Mouse (Mus musculus) embryonic facial prominence, embryonic 15.5 days (tissue): ENCODE measurements around the gene Olfr640. TPM values are rescaled to one million over a fixed set of nuclear protein-coding genes. Genes with fewer than 3 reads are reported as not detected.

Experiments used
- ATAC-seq: fragments of 200-750 bp; cut with Nextera tagmentation; 2 replicates; pipeline ENCODE4 v1.8.0; 2017; ENCODE audit warnings: low read depth, moderate TSS enrichment; ENCODE audit not compliant: insufficient number of reproducible peaks, low FRiP score, low TSS enrichment
- H3K27ac ChIP-seq: fragments of 300-500 bp; sonication (generic); replicated peaks from 2 replicates; pipeline ENCODE4 v1.5.1; 2015; ENCODE audit warnings: mild to moderate bottlenecking, inconsistent platforms
- H3K27me3 ChIP-seq: fragments of 300-500 bp; sonication (generic); 2 replicates; pipeline ENCODE4 v1.6.1; 2015; ENCODE audit warnings: inconsistent platforms
- H3K36me3 ChIP-seq: fragments of 300-500 bp; sonication (generic); 2 replicates; pipeline ENCODE4 v1.6.1; 2015; ENCODE audit warnings: mild to moderate bottlenecking, inconsistent platforms
- H3K4me1 ChIP-seq: fragments of 300-500 bp; sonication (generic); 2 replicates; pipeline ENCODE4 v1.6.1; 2015; ENCODE audit warnings: inconsistent platforms
- H3K4me2 ChIP-seq: fragments of 300-500 bp; sonication (generic); replicated peaks from 2 replicates; pipeline ENCODE4 v1.6.1; 2015; ENCODE audit warnings: mild to moderate bottlenecking, inconsistent platforms
- H3K4me3 ChIP-seq: fragments of 300-500 bp; sonication (generic); replicated peaks from 2 replicates; pipeline ENCODE4 v1.5.1; 2015; ENCODE audit warnings: mild to moderate bottlenecking, inconsistent platforms
- H3K9ac ChIP-seq: fragments of 300-500 bp; sonication (generic); 2 replicates; pipeline ENCODE4 v1.6.1; 2015; ENCODE audit warnings: inconsistent platforms
- H3K9me3 ChIP-seq: fragments of 300-500 bp; sonication (generic); replicated peaks from 2 replicates; pipeline ENCODE4 v1.6.1; 2016; ENCODE audit warnings: inconsistent platforms
- WGBS: fragments of 180-500 bp; shearing (Covaris S2); methylation state at CpG from one replicate; pipeline ENCODE4 v1.1.7; 2015; 5-methylcytosine and 5-hydroxymethylcytosine counted together
- polyA plus RNA-seq: library from polyadenylated mRNA; unstranded; fragments of >200 nt; fragmentation: Nextera tagmentation; extraction: Ambion mirVana; gene quantifications from 2 replicates; pipeline ENCODE4 v1.2.1, GENCODE M21; 2015

Gene Olfr640
- polyA plus RNA-seq = 0.45 and 0.84 TPM in 2 replicates

GRCm38 (mm10) chr7:104025473-104025872, at the start of gene Olfr640:
Gene Olfr640, minus strand, starts transcription at chr7:104025573.
- ATAC-seq = no peak
- Histone ChIP-seq H3K27ac (no peak within 1 kb of the TSS), H3K4me1 (no peaks in the 10 kb centered on the region), H3K4me3 (no peak within 1 kb of the TSS), H3K4me2 (no peak within 1 kb of the TSS), H3K27me3 (no peaks in the 10 kb centered on the region), H3K9me3 (no peaks in the 10 kb centered on the region), H3K36me3 (no peaks in the 10 kb centered on the region), H3K9ac (no peak within 1 kb of the TSS)
- WGBS = 78% methylated on average over 6 of the region's 6 CpGs

GRCm38 (mm10) chr7:104071769-104072168, 46.4 kb upstream of the Olfr640 start, which contains the start of gene Olfr644:
Gene Olfr644, minus strand, starts transcription at chr7:104071869.
- WGBS = 62% methylated on average over 2 of the region's 2 CpGs
- no peaks in the 10 kb centered on the region for H3K4me1 ChIP-seq

GRCm38 (mm10) chr7:104061345-104061744, 36.0 kb upstream of the Olfr640 start, which contains the start of gene 4930516K23Rik:
Gene 4930516K23Rik, minus strand, starts transcription at chr7:104061445.
- Histone ChIP-seq H3K9ac (no peak within 1 kb of the TSS), H3K9me3 (no peaks in the 10 kb centered on the region), H3K4me2 (no peak within 1 kb of the TSS), H3K27ac (no peak within 1 kb of the TSS), H3K27me3 (no peaks in the 10 kb centered on the region), H3K4me1 (no peaks in the 10 kb centered on the region), H3K36me3 (no peaks in the 10 kb centered on the region), H3K4me3 (no peak within 1 kb of the TSS)
- ATAC-seq = no peak
- WGBS = 40% methylated on average over 2 of the region's 2 CpGs

More at GRCm38 (mm10) chr7:104071769-104072168, 46.4 kb upstream of the Olfr640 start, which contains the start of gene Olfr644:
- ATAC-seq = no peak
- H3K27me3 ChIP-seq = no peaks in the 10 kb centered on the region
- no peak within 1 kb of the TSS for H3K4me3 ChIP-seq
- no peak within 1 kb of the TSS for H3K9ac ChIP-seq
- no peaks in the 10 kb centered on the region for H3K36me3 ChIP-seq
- H3K9me3 ChIP-seq = no peaks in the 10 kb centered on the region
- no peak within 1 kb of the TSS for H3K27ac ChIP-seq
- no peak within 1 kb of the TSS for H3K4me2 ChIP-seq

- no peak overlapping the region for H3K4me3 ChIP-seq
- H3K4me2 ChIP-seq = no peak overlapping the region
- no peaks in the 10 kb centered on the region for H3K27me3 ChIP-seq
- H3K4me1 ChIP-seq = no peaks in the 10 kb centered on the region
- ATAC-seq = no peak
- no peaks in the 10 kb centered on the region for H3K36me3 ChIP-seq
- no peak overlapping the region for H3K9ac ChIP-seq
- H3K27ac ChIP-seq = no peak overlapping the region
- no peaks in the 10 kb centered on the region for H3K9me3 ChIP-seq
- WGBS = 77% methylated on average over 1 of the region's 1 CpGs
These were observed 33.8 kb upstream of the Olfr640 start for GRCm38 (mm10) chr7:104059215-104059614.

GRCm38 (mm10) chr7:104052566-104052965, 27.2 kb upstream of the Olfr640 start, which contains the start of gene Olfr642:
Gene Olfr642, minus strand, starts transcription at chr7:104052666.
- Histone ChIP-seq H3K36me3 (no peaks in the 10 kb centered on the region), H3K27me3 (no peaks in the 10 kb centered on the region), H3K4me3 (no peak within 1 kb of the TSS), H3K9me3 (no peaks in the 10 kb centered on the region), H3K4me2 (no peak within 1 kb of the TSS), H3K27ac (no peak within 1 kb of the TSS), H3K4me1 (no peaks in the 10 kb centered on the region), H3K9ac (no peak within 1 kb of the TSS)
- ATAC-seq = no peak
- 55% methylated on average over 1 of the region's 1 CpGs for WGBS

GRCm38 (mm10) chr7:104050745-104051144, 25.4 kb upstream of the Olfr640 start:
- WGBS = 90% methylated on average over 4 of the region's 4 CpGs
- H3K9ac ChIP-seq = no peak overlapping the region
- H3K9me3 ChIP-seq = no peaks in the 10 kb centered on the region
- H3K27me3 ChIP-seq = no peaks in the 10 kb centered on the region
- H3K4me1 ChIP-seq = no peaks in the 10 kb centered on the region
- no peaks in the 10 kb centered on the region for H3K36me3 ChIP-seq
- ATAC-seq = no peak
- no peak overlapping the region for H3K4me2 ChIP-seq
- H3K27ac ChIP-seq = no peak overlapping the region
- no peak overlapping the region for H3K4me3 ChIP-seq

GRCm38 (mm10) chr7:104035145-104035544, 9.8 kb upstream of the Olfr640 start, which contains the start of gene Olfr641:
Gene Olfr641, plus strand, starts transcription at chr7:104035445.
- H3K4me3 ChIP-seq = no peak within 1 kb of the TSS
- H3K4me1 ChIP-seq = no peaks in the 10 kb centered on the region
- H3K9me3 ChIP-seq = no peaks in the 10 kb centered on the region
- H3K27me3 ChIP-seq = no peaks in the 10 kb centered on the region
- WGBS = 48% methylated on average over 1 of the region's 1 CpGs
- ATAC-seq = no peak
- H3K4me2 ChIP-seq = no peak within 1 kb of the TSS
- H3K36me3 ChIP-seq = no peaks in the 10 kb centered on the region
- no peak within 1 kb of the TSS for H3K9ac ChIP-seq
- no peak within 1 kb of the TSS for H3K27ac ChIP-seq

- no peak overlapping the region for H3K9ac ChIP-seq
- 72% methylated on average over 3 of the region's 3 CpGs for WGBS
- no peak overlapping the region for H3K4me3 ChIP-seq
- no peaks in the 10 kb centered on the region for H3K27me3 ChIP-seq
- H3K36me3 ChIP-seq = no peaks in the 10 kb centered on the region
- ATAC-seq = no peak
- H3K9me3 ChIP-seq = no peaks in the 10 kb centered on the region
- H3K4me2 ChIP-seq = no peak overlapping the region
- H3K27ac ChIP-seq = no peak overlapping the region
- H3K4me1 ChIP-seq = no peaks in the 10 kb centered on the region
These were observed 1.6 kb upstream of the Olfr640 start for GRCm38 (mm10) chr7:104026978-104027377.

- Histone ChIP-seq H3K36me3 (no peaks in the 10 kb centered on the region), H3K4me1 (no peaks in the 10 kb centered on the region), H3K27ac (no peak overlapping the region), H3K27me3 (no peaks in the 10 kb centered on the region), H3K4me3 (no peak overlapping the region), H3K4me2 (no peak overlapping the region), H3K9ac (no peak overlapping the region), H3K9me3 (no peaks in the 10 kb centered on the region)
- WGBS = 88% methylated on average over 6 of the region's 6 CpGs
- ATAC-seq = no peak
These were observed 3.7 kb downstream of the Olfr640 start for GRCm38 (mm10) chr7:104021651-104022050.

- H3K9me3 ChIP-seq = no peaks in the 10 kb centered on the region
- no peaks in the 10 kb centered on the region for H3K4me1 ChIP-seq
- no peak overlapping the region for H3K4me2 ChIP-seq
- no peaks in the 10 kb centered on the region for H3K27me3 ChIP-seq
- 86% methylated on average over 1 of the region's 1 CpGs for whole genome bisulfite sequencing
- H3K36me3 ChIP-seq = no peaks in the 10 kb centered on the region
- ATAC-seq = no peak
- H3K4me3 ChIP-seq = no peak overlapping the region
- H3K27ac ChIP-seq = no peak overlapping the region
- no peak overlapping the region for H3K9ac ChIP-seq
These were observed 6.4 kb downstream of the Olfr640 start for GRCm38 (mm10) chr7:104018953-104019352.

GRCm38 (mm10) chr7:104017203-104017602, 8.2 kb downstream of the Olfr640 start, which contains the start of gene Olfr639:
Gene Olfr639, minus strand, starts transcription at chr7:104017303.
- Histone ChIP-seq H3K4me1 (no peaks in the 10 kb centered on the region), H3K4me3 (no peak within 1 kb of the TSS), H3K9me3 (no peaks in the 10 kb centered on the region), H3K4me2 (no peak within 1 kb of the TSS), H3K36me3 (no peaks in the 10 kb centered on the region), H3K27me3 (no peaks in the 10 kb centered on the region), H3K27ac (no peak within 1 kb of the TSS), H3K9ac (no peak within 1 kb of the TSS)
- ATAC-seq = no peak

- H3K4me3 ChIP-seq = no peak overlapping the region
- H3K4me1 ChIP-seq = no peaks in the 10 kb centered on the region
- no peaks in the 10 kb centered on the region for H3K36me3 ChIP-seq
- no peak overlapping the region for H3K4me2 ChIP-seq
- ATAC-seq = no peak
- H3K27me3 ChIP-seq = no peaks in the 10 kb centered on the region
- H3K27ac ChIP-seq = no peak overlapping the region
- H3K9me3 ChIP-seq = no peaks in the 10 kb centered on the region
- H3K9ac ChIP-seq = no peak overlapping the region
These were observed 26.2 kb downstream of the Olfr640 start for GRCm38 (mm10) chr7:103999124-103999523.
